Mouse (Mus musculus) intestine, postnatal 0 days (tissue): ENCODE measurements around the gene Creb3l1. TPM values are rescaled to one million over a fixed set of nuclear protein-coding genes. Genes with fewer than 3 reads are reported as not detected.
A peak's percentile ranks its signal among the peaks of the same experiment; 100 is the strongest.

ENCODE experiments used
- ATAC-seq: fragments of 200-750 bp; cut with Nextera tagmentation; 2 replicates; pipeline ENCODE4 v1.8.0; 2017; ENCODE audit warnings: mild to moderate bottlenecking, moderate TSS enrichment, moderate library complexity
- H3K27ac ChIP-seq: fragments of 300-500 bp; sonication (generic); 2 replicates; pipeline ENCODE4 v1.5.1; 2014; ENCODE audit warnings: mild to moderate bottlenecking, low read depth, low read length, moderate library complexity
- H3K27me3 ChIP-seq: fragments of 300-500 bp; sonication (generic); replicated peaks from 2 replicates; pipeline ENCODE4 v1.6.1; 2014; ENCODE audit warnings: low read length, mixed read lengths; ENCODE audit not compliant: control insufficient read depth, insufficient read depth
- H3K36me3 ChIP-seq: fragments of 300-500 bp; sonication (generic); 2 replicates; pipeline ENCODE4 v1.6.1; 2014; ENCODE audit warnings: mild to moderate bottlenecking, moderate library complexity; ENCODE audit not compliant: control insufficient read depth, insufficient read depth
- H3K4me1 ChIP-seq: fragments of 300-500 bp; sonication (generic); replicated peaks from 2 replicates; pipeline ENCODE4 v1.6.1; 2014; ENCODE audit warnings: antibody characterized with exemption, low read length, mixed read lengths; ENCODE audit not compliant: control insufficient read depth, insufficient read depth
- H3K4me2 ChIP-seq: fragments of 300-500 bp; sonication (generic); replicated peaks from 2 replicates; pipeline ENCODE4 v1.6.1; 2014; ENCODE audit warnings: low read depth, mild to moderate bottlenecking, moderate library complexity
- H3K4me3 ChIP-seq: fragments of 300-500 bp; sonication (generic); 2 replicates; pipeline ENCODE4 v1.5.1; 2014; ENCODE audit warnings: low read depth, low read length
- H3K9ac ChIP-seq: fragments of 300-500 bp; sonication (generic); 2 replicates; pipeline ENCODE4 v1.6.1; 2014; ENCODE audit warnings: mild to moderate bottlenecking, low read depth, low read length
- H3K9me3 ChIP-seq: fragments of 300-500 bp; sonication (generic); 2 replicates; pipeline ENCODE4 v1.6.1; 2016; ENCODE audit warnings: mixed run types; ENCODE audit not compliant: control insufficient read depth
- CTCF ChIP-seq: sonication (generic); IDR thresholded peaks from 2 replicates; pipeline ENCODE4 v1.5.1; 2016; ENCODE audit warnings: low read depth, mild to moderate bottlenecking, control low read depth, antibody characterized with exemption, moderate library complexity
- WGBS: fragments of 180-500 bp; shearing (Covaris S2); extraction: QIAGEN DNeasy Blood & Tissue Kit; methylation state at CpG from one replicate; pipeline ENCODE4 v1.1.7; 2014; 5-methylcytosine and 5-hydroxymethylcytosine counted together
- microRNA-seq: library from miRNA; unstranded; fragments of <30 nt; microRNA quantifications from one replicate; pipeline ENCODE4, GENCODE M21; 2016
- polyA plus RNA-seq: library from polyadenylated mRNA; unstranded; fragments of >200 nt; fragmentation: Nextera tagmentation; extraction: Ambion mirVana; gene quantifications from 2 replicates; pipeline ENCODE4 v1.2.1, GENCODE M21; 2015

Creb3l1 gene
- polyA plus RNA-seq, 1 experiment from 2014 or later: 8.4 TPM

DNA sequence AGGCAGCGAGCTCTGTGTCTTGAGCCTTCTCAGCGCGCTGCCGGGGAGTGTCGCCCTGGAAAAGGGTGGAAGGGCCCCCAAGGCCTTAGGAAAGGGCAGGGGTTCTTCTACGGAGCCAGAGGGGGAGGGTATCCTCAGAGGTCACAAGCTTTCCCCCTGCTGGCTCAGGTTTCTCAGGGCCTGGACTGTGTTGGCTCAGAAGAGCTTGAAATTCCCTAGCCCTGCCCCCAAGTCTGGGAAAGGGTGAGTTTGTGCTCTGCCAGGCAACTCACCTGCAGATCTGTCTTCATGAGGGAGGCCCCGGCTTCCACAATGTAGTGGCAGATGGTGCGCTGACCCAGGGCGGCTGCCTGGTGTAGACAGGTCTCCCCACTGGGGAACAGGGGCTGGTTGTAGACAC lies 90.8 kb downstream of the Creb3l1 start:
- 48% methylated on average over 9 of the region's 9 CpGs for WGBS
- Histone ChIP-seq H3K27ac (no peak overlapping the region; the same call in 1 of the 2 replicates), H3K27me3 (no peaks in the 10 kb centered on the region), H3K4me1 (no peaks in the 10 kb centered on the region; the same call in 1 of the 2 replicates), H3K4me2 (no peak overlapping the region), H3K4me3 (no peak overlapping the region), H3K9me3 (no peaks in the 10 kb centered on the region), H3K36me3 (peaks cover 57% of the 10 kb centered on the region), H3K9ac (no peak overlapping the region)
- TF ChIP-seq CTCF: no peak
- ATAC-seq: no peak

GRCm38 (mm10) chr2:91932737-91933350 lies 91.5 kb downstream of the Creb3l1 start:
- WGBS: 17% methylated on average over 6 of the region's 6 CpGs
- Histone ChIP-seq H3K9me3 (no peaks in the 10 kb centered on the region), H3K27me3 (no peaks in the 10 kb centered on the region), H3K27ac (no peak overlapping the region; the same call in 1 of the 2 replicates), H3K9ac (no peak overlapping the region), H3K4me2 (peak overlapping the region; percentile 65), H3K36me3 (peaks cover 51% of the 10 kb centered on the region), H3K4me3 (no peak overlapping the region), H3K4me1 (peaks cover 3% of the 10 kb centered on the region; the same call in 1 of the 2 replicates)
- no peak for TF ChIP-seq CTCF
- no peak for ATAC-seq

Small RNA genes lying within 50 kb of the gene (microRNA-seq; reads per million reads assigned to microRNA genes)
- not detected for gene Mir6999

Other genes with a start within 250 kb of the Creb3l1 start
- 0.24 and 0.26 TPM in 2 replicates for gene Chrm4, start 97.3 kb downstream of the Creb3l1 start, polyA plus RNA-seq
- gene Mdk, start 92.2 kb downstream of the Creb3l1 start, polyA plus RNA-seq: 119 and 128 TPM in 2 replicates
- gene Gm9821, start 78.8 kb downstream of the Creb3l1 start, polyA plus RNA-seq: 0.21 and 0.30 TPM in 2 replicates
- gene Dgkz, start 48.6 kb downstream of the Creb3l1 start, polyA plus RNA-seq: 53.2 and 56.8 TPM in 2 replicates
- 7.4 and 8.0 TPM in 2 replicates for gene Phf21a, start 68.6 kb upstream of the Creb3l1 start, polyA plus RNA-seq